Mouse (Mus musculus) heart, embryonic 15.5 days (tissue): ENCODE results near the gene Rpa2. TPM values are rescaled to one million over a fixed set of nuclear protein-coding genes. Genes with fewer than 3 reads are reported as not detected.

Source experiments
- ATAC-seq: fragments of 200-750 bp; cut with Nextera tagmentation; replicated peaks from 2 replicates; pipeline ENCODE4 v1.8.0; 2017; ENCODE audit warnings: low read depth, moderate TSS enrichment; ENCODE audit not compliant: insufficient number of reproducible peaks, insufficient read depth, low FRiP score
- H3K27ac ChIP-seq: fragments of 300-500 bp; sonication (generic); 2 replicates; pipeline ENCODE4 v1.5.1; 2015; ENCODE audit warnings: mild to moderate bottlenecking, inconsistent platforms
- H3K27me3 ChIP-seq: fragments of 300-500 bp; sonication (generic); 2 replicates; pipeline ENCODE4 v1.6.1; 2015; ENCODE audit warnings: inconsistent platforms
- H3K36me3 ChIP-seq: fragments of 300-500 bp; sonication (generic); 2 replicates; pipeline ENCODE4 v1.6.1; 2015; ENCODE audit warnings: mild to moderate bottlenecking, inconsistent platforms
- H3K4me1 ChIP-seq: fragments of 300-500 bp; sonication (generic); replicated peaks from 2 replicates; pipeline ENCODE4 v1.6.1; 2015; ENCODE audit warnings: inconsistent platforms
- H3K4me2 ChIP-seq: fragments of 300-500 bp; sonication (generic); 2 replicates; pipeline ENCODE4 v1.6.1; 2015; ENCODE audit warnings: inconsistent platforms, mild to moderate bottlenecking, moderate library complexity
- H3K4me3 ChIP-seq: fragments of 300-500 bp; sonication (generic); 2 replicates; pipeline ENCODE4 v1.5.1; 2015; ENCODE audit warnings: mild to moderate bottlenecking, inconsistent platforms
- H3K9ac ChIP-seq: fragments of 300-500 bp; sonication (generic); 2 replicates; pipeline ENCODE4 v1.6.1; 2015; ENCODE audit warnings: mild to moderate bottlenecking, inconsistent platforms
- H3K9me3 ChIP-seq: fragments of 300-500 bp; sonication (generic); replicated peaks from 2 replicates; pipeline ENCODE4 v1.6.1; 2016; ENCODE audit warnings: inconsistent platforms
- WGBS: fragments of 180-500 bp; shearing (Covaris S2); methylation state at CpG from one replicate; pipeline ENCODE4 v1.1.7; 2015; ENCODE audit warnings: mixed read lengths; 5-methylcytosine and 5-hydroxymethylcytosine counted together
- polyA plus RNA-seq: library from polyadenylated mRNA; unstranded; fragments of >200 nt; fragmentation: Nextera tagmentation; extraction: Ambion mirVana; gene quantifications from 2 replicates; pipeline ENCODE4 v1.2.1, GENCODE M21; 2015

Rpa2 gene
- polyA plus RNA-seq, 1 experiment from 2014 or later, result 60.8 TPM

DNA sequence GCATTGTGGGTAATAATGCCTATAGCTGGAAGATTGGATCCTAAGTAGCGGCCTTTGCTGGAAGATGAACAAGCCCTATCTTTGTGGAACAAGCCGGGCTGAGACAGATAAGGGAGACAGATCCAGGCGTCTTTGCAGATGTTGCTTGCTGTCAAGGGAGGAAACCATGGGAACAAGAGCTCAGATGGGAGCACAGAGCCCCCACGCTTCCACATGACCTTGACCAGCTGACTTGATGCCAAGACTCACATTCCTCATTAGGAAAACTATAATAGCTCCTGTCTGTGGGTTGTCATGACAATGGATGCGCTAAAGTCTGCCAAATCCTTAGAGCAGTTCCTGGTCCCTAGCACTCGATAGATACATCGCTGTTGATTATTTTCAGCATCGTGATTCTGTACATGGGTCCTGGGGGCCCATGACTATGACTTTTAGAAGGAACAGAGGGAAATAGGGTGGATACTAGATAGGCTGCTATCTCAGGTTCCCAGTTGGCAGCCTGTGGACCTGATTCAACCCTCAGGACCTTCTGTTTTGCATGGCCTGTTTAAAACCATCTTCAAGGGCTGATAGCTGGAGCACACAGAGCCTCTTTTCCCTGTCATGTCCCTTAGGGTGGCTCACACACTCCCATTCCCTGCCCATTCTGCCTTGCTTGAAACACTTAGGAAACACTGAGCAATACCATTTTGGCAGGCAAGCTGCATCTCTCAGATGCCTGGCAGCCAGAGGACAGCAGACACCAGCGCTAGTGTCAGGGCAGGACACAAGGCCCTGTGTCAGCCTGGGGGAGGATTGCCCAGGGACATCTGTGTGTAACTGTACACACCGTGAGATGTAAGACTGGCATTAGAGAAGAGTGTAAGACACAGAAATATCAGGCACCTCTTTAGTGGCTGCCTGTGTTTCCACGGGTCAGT is 23.9 kb upstream of the Rpa2 start:
- Histone ChIP-seq H3K4me1 (peaks cover 12% of the 10 kb centered on the region), H3K9ac (no peak overlapping the region), H3K27ac (no peak overlapping the region), H3K27me3 (no peaks in the 10 kb centered on the region), H3K36me3 (no peaks in the 10 kb centered on the region), H3K4me2 (no peak overlapping the region), H3K9me3 (no peaks in the 10 kb centered on the region), H3K4me3 (no peak overlapping the region)
- WGBS, result 47% methylated on average over 11 of the region's 11 CpGs
- ATAC-seq, result no peak

- peak overlapping the region; percentile 50 for H3K27ac ChIP-seq
- no peaks in the 10 kb centered on the region for H3K9me3 ChIP-seq
- no peak overlapping the region for H3K9ac ChIP-seq
- no peaks in the 10 kb centered on the region for H3K36me3 ChIP-seq
- ATAC-seq, result no peak
- peaks cover 12% of the 10 kb centered on the region for H3K4me1 ChIP-seq
- no peaks in the 10 kb centered on the region for H3K27me3 ChIP-seq
- no peak overlapping the region for H3K4me3 ChIP-seq
- H3K4me2 ChIP-seq, result no peak overlapping the region
- WGBS, result 81% methylated on average over 9 of the region's 9 CpGs
These were observed 21.1 kb upstream of the Rpa2 start for GRCm38 (mm10) chr4:132746911-132747517.

- no peaks in the 10 kb centered on the region for H3K36me3 ChIP-seq
- H3K27me3 ChIP-seq, result no peaks in the 10 kb centered on the region
- H3K9ac ChIP-seq, result no peak overlapping the region
- peak overlapping the region; percentile 42 for H3K4me2 ChIP-seq
- H3K9me3 ChIP-seq, result no peaks in the 10 kb centered on the region
- WGBS, result 43% methylated on average over 9 of the region's 9 CpGs
- H3K4me3 ChIP-seq, result peak overlapping the region; percentile 20; the same call in 1 of the 2 replicates
- peak overlapping the region; percentile 50 for H3K27ac ChIP-seq
- peaks cover 12% of the 10 kb centered on the region for H3K4me1 ChIP-seq
- ATAC-seq, result no peak; the same call in 1 of the 2 replicates
These were observed 20.4 kb upstream of the Rpa2 start for GRCm38 (mm10) chr4:132747664-132748259.

- 89% methylated on average over 4 of the region's 4 CpGs for WGBS
- Histone ChIP-seq H3K9me3 (no peaks in the 10 kb centered on the region), H3K36me3 (no peaks in the 10 kb centered on the region), H3K27me3 (no peaks in the 10 kb centered on the region), H3K27ac (no peak overlapping the region), H3K9ac (no peak overlapping the region), H3K4me1 (peaks cover 10% of the 10 kb centered on the region), H3K4me2 (no peak overlapping the region), H3K4me3 (no peak overlapping the region)
- ATAC-seq, result no peak
These were observed 19.4 kb upstream of the Rpa2 start for GRCm38 (mm10) chr4:132748778-132749177.

DNA sequence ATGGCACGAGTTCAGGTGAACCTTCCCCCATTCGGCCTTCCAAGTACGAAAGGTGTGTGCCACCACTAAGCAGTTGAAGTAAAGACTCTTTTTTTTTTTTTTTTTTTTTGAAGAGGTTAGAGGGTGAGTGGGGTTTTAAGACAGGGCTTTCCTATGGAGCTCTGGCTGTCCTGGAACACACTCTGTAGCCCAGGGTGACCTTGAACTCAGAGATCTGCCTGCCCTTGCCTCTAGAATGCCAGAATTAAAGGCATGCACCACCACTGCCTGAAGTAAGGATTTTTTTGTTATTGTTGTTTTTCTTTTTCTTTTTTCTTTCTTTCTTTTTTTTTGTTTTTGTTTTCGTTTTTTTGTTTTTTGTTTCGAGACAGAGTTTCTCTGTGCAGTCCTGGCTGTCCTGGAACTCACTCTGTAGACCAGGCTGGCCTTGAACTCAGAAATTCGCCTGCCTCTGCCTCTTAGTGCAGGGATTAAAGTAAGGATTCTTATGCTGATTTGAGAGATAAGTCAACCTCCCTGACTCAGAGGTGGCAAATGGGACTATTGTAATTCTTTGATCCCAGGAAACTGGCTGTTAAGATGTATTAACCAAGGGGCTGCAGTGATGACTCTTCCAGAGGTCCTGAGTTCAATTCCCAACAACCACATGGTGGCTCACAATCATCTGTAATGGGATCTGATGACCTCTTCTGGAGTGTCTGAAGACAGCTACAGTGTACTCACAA is 18.7 kb upstream of the Rpa2 start:
- H3K4me3 ChIP-seq, result no peak overlapping the region
- 79% methylated on average over 6 of the region's 6 CpGs for WGBS
- H3K4me1 ChIP-seq, result peaks cover 4% of the 10 kb centered on the region
- no peaks in the 10 kb centered on the region for H3K9me3 ChIP-seq
- no peak overlapping the region for H3K4me2 ChIP-seq
- ATAC-seq, result no peak
- H3K27ac ChIP-seq, result no peak overlapping the region
- no peaks in the 10 kb centered on the region for H3K36me3 ChIP-seq
- H3K9ac ChIP-seq, result no peak overlapping the region
- no peaks in the 10 kb centered on the region for H3K27me3 ChIP-seq

GRCm38 (mm10) chr4:132752992-132753391 is 15.1 kb upstream of the Rpa2 start:
- ATAC-seq, result no peak

GRCm38 (mm10) chr4:132756974-132757373 is 11.2 kb upstream of the Rpa2 start, which contains the start of gene Smpdl3b:
Smpdl3b (minus strand) TSS chr4:132757252.
- H3K27ac ChIP-seq, result no peak within 1 kb of the TSS
- H3K9me3 ChIP-seq, result no peaks in the 10 kb centered on the region
- under 1% methylated on average over 22 of the region's 22 CpGs for WGBS
- peak; percentile 87 for ATAC-seq
- peaks cover 10% of the 10 kb centered on the region for H3K4me1 ChIP-seq
- peak within 1 kb of the TSS; percentile 56 for H3K9ac ChIP-seq
- H3K27me3 ChIP-seq, result peaks cover 12% of the 10 kb centered on the region; the same call in 1 of the 2 replicates
- peak within 1 kb of the TSS; percentile 56 for H3K4me3 ChIP-seq
- H3K4me2 ChIP-seq, result peak within 1 kb of the TSS; percentile 97
- H3K36me3 ChIP-seq, result no peaks in the 10 kb centered on the region

More at GRCm38 (mm10) chr4:132752992-132753391, 15.1 kb upstream of the Rpa2 start:
- Histone ChIP-seq H3K36me3 (no peaks in the 10 kb centered on the region), H3K4me2 (no peak overlapping the region), H3K4me3 (no peak overlapping the region), H3K4me1 (peaks cover 10% of the 10 kb centered on the region), H3K27ac (no peak overlapping the region), H3K9me3 (no peaks in the 10 kb centered on the region), H3K9ac (no peak overlapping the region), H3K27me3 (peaks cover 9% of the 10 kb centered on the region; the same call in 1 of the 2 replicates)
- 51% methylated on average over 6 of the region's 6 CpGs for WGBS

GRCm38 (mm10) chr4:132757633-132758351 is 10.3 kb upstream of the Rpa2 start:
- H3K9me3 ChIP-seq, result no peaks in the 10 kb centered on the region
- 72% methylated on average over 7 of the region's 7 CpGs for WGBS
- no peak overlapping the region; the same call in 1 of the 2 replicates for H3K4me3 ChIP-seq
- no peak overlapping the region for H3K27ac ChIP-seq
- no peak overlapping the region for H3K9ac ChIP-seq
- ATAC-seq, result no peak
- peaks cover 12% of the 10 kb centered on the region; the same call in 1 of the 2 replicates for H3K27me3 ChIP-seq
- peaks cover 10% of the 10 kb centered on the region for H3K4me1 ChIP-seq
- no peaks in the 10 kb centered on the region for H3K36me3 ChIP-seq
- H3K4me2 ChIP-seq, result peak overlapping the region; percentile 97; the same call in 1 of the 2 replicates

- no peak overlapping the region for H3K4me3 ChIP-seq
- no peak overlapping the region for H3K9ac ChIP-seq
- 53% methylated on average over 3 of the region's 3 CpGs for WGBS
- H3K4me1 ChIP-seq, result peaks cover 10% of the 10 kb centered on the region
- peaks cover 12% of the 10 kb centered on the region; the same call in 1 of the 2 replicates for H3K27me3 ChIP-seq
- H3K36me3 ChIP-seq, result no peaks in the 10 kb centered on the region
- no peak overlapping the region for H3K4me2 ChIP-seq
- H3K27ac ChIP-seq, result no peak overlapping the region
- ATAC-seq, result no peak
- H3K9me3 ChIP-seq, result no peaks in the 10 kb centered on the region
These were observed 7.8 kb upstream of the Rpa2 start for GRCm38 (mm10) chr4:132760296-132760695.

DNA sequence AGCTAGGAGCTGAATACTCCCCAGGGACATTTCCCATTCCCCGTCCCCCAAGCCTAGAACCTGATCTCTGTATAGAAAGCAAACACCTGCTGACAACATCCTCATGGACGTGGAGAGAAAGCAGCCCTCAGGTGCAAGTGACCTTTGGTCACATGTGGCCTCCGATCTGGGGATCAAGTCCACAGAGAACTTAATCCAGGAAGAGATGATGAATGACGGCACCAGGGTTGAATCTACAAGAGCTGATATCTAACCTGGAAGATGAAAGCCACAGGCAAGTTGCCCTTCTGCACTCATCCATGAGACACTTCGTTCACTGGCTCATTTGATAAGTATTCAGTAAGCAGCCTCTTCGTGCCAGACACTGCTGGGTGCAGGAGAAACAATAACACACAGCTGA is 5.5 kb upstream of the Rpa2 start:
- H3K4me2 ChIP-seq, result no peak overlapping the region
- H3K9me3 ChIP-seq, result no peaks in the 10 kb centered on the region
- no peak overlapping the region for H3K27ac ChIP-seq
- WGBS, result 64% methylated on average over 6 of the region's 6 CpGs
- H3K9ac ChIP-seq, result no peak overlapping the region
- H3K4me1 ChIP-seq, result peaks cover under 1% of the 10 kb centered on the region; the same call in 1 of the 2 replicates
- no peak overlapping the region for H3K4me3 ChIP-seq
- H3K27me3 ChIP-seq, result peaks cover 7% of the 10 kb centered on the region; the same call in 1 of the 2 replicates
- no peaks in the 10 kb centered on the region for H3K36me3 ChIP-seq
- ATAC-seq, result no peak
